Mouse (Mus musculus): ENCODE measurements around the gene R3hdm2. TPM values are rescaled to one million over a fixed set of nuclear protein-coding genes. Genes with fewer than 3 reads are reported as not detected.

The R3hdm2 gene
- polyA plus RNA-seq, 1 experiment from 2014 or later = 33.8 TPM

GRCm38 (mm10) chr10:127391774-127392173 is 11.6 kb downstream of the R3hdm2 start:
- DNase-seq (no peak), ATAC-seq (ENCODE audit: insufficient read depth) (no peak)
- Histone ChIP-seq H3K4me3 (ENCODE audit: low read depth, low read length) (no peak overlapping the region), H3K27me3 (ENCODE audit: insufficient read depth, low read length) (no peaks in the 10 kb centered on the region), H3K9me3 (ENCODE audit: low read depth, low read length) (no peaks in the 10 kb centered on the region), H3K9ac (no peak overlapping the region), H3K27ac (ENCODE audit: low read depth) (no peak overlapping the region), H3K4me1 (ENCODE audit: insufficient read depth) (no peaks in the 10 kb centered on the region), H3K4me2 (no peak overlapping the region), H3K36me3 (ENCODE audit: insufficient read depth) (peaks cover 27% of the 10 kb centered on the region)
- WGBS = 82% methylated on average over 6 of the region's 6 CpGs
- no peak for TF ChIP-seq CTCF (IDR thresholded peaks at IDR 0.05; ENCODE audit: low read depth)

DNA sequence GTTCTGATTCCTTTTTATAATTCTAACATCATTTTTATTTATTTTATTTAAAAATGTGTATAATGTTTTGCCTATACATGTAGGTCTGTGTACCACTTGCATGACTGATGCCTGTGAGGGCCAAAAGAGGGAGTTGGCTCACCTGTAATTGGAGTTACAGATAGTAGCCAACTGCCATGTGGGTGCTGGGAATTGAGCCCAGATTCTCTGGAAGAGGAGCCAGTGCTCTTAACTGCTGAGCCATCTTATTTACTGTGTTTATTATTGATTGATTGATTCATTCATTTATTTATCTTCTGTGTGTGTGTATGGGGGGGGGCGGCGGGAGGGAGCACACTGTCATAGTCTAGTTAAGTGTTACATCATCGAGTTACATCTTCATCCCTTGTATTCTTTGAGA is 24.6 kb downstream of the R3hdm2 start:
- H3K4me1 ChIP-seq (ENCODE audit: insufficient read depth) = no peaks in the 10 kb centered on the region

GRCm38 (mm10) chr10:127407391-127407790 is 27.3 kb downstream of the R3hdm2 start:
- no peak for ATAC-seq (ENCODE audit: insufficient read depth)
- DNase-seq = no peak
- no peaks in the 10 kb centered on the region for H3K27me3 ChIP-seq (ENCODE audit: insufficient read depth, low read length)
- no peaks in the 10 kb centered on the region for H3K9me3 ChIP-seq (ENCODE audit: low read depth, low read length)
- no peak overlapping the region for H3K27ac ChIP-seq (ENCODE audit: low read depth)
- H3K36me3 ChIP-seq (ENCODE audit: insufficient read depth) = peaks cover 5% of the 10 kb centered on the region; the same call in 1 of the 2 replicates
- H3K4me1 ChIP-seq (ENCODE audit: insufficient read depth) = 0 out of 2 replicates have a peak, but pooled peaks cover 8% of the 10 kb centered on the region
- H3K4me2 ChIP-seq = no peak overlapping the region
- TF ChIP-seq CTCF (IDR thresholded peaks at IDR 0.05; ENCODE audit: low read depth) = no peak
- 60% methylated on average over 4 of the region's 4 CpGs for WGBS
- H3K4me3 ChIP-seq (ENCODE audit: low read depth, low read length) = no peak overlapping the region
- H3K9ac ChIP-seq = no peak overlapping the region

More for the DNA sequence above, 24.6 kb downstream of the R3hdm2 start:
- 84% methylated on average over 3 of the region's 3 CpGs for WGBS
- Histone ChIP-seq H3K9me3 (ENCODE audit: low read depth, low read length) (no peaks in the 10 kb centered on the region), H3K4me2 (no peak overlapping the region), H3K4me3 (ENCODE audit: low read depth, low read length) (no peak overlapping the region), H3K27ac (ENCODE audit: low read depth) (no peak overlapping the region), H3K27me3 (ENCODE audit: insufficient read depth, low read length) (no peaks in the 10 kb centered on the region), H3K9ac (no peak overlapping the region), H3K36me3 (ENCODE audit: insufficient read depth) (peaks cover 25% of the 10 kb centered on the region)
- no peak for TF ChIP-seq CTCF (IDR thresholded peaks at IDR 0.05; ENCODE audit: low read depth)
- no peak for ATAC-seq (ENCODE audit: insufficient read depth)
- DNase-seq = no peak

- Histone ChIP-seq H3K4me2 (no peak overlapping the region), H3K27me3 (ENCODE audit: insufficient read depth, low read length) (no peaks in the 10 kb centered on the region), H3K9ac (no peak overlapping the region), H3K9me3 (ENCODE audit: low read depth, low read length) (no peaks in the 10 kb centered on the region), H3K4me3 (ENCODE audit: low read depth, low read length) (no peak overlapping the region), H3K27ac (ENCODE audit: low read depth) (no peak overlapping the region), H3K36me3 (ENCODE audit: insufficient read depth) (0 out of 2 replicates have a peak, but pooled peaks cover 4% of the 10 kb centered on the region), H3K4me1 (ENCODE audit: insufficient read depth) (0 out of 2 replicates have a peak, but pooled peaks cover 8% of the 10 kb centered on the region)
- 38% methylated on average over 5 of the region's 5 CpGs for WGBS
- no peak for TF ChIP-seq CTCF (IDR thresholded peaks at IDR 0.05; ENCODE audit: low read depth)
- no peak for ATAC-seq (ENCODE audit: insufficient read depth)
- DNase-seq = no peak
Measured at GRCm38 (mm10) chr10:127412101-127412500, 32.0 kb downstream of the R3hdm2 start.

- Histone ChIP-seq H3K4me2 (no peak overlapping the region), H3K36me3 (ENCODE audit: insufficient read depth) (no peaks in the 10 kb centered on the region), H3K27me3 (ENCODE audit: insufficient read depth, low read length) (no peaks in the 10 kb centered on the region), H3K4me3 (ENCODE audit: low read depth, low read length) (no peak overlapping the region), H3K9ac (no peak overlapping the region), H3K9me3 (ENCODE audit: low read depth, low read length) (no peaks in the 10 kb centered on the region), H3K4me1 (ENCODE audit: insufficient read depth) (0 out of 2 replicates have a peak, but pooled peaks cover 8% of the 10 kb centered on the region), H3K27ac (ENCODE audit: low read depth) (no peak overlapping the region)
- 63% methylated on average over 2 of the region's 2 CpGs for WGBS
- no peak for ATAC-seq (ENCODE audit: insufficient read depth)
- no peak for DNase-seq
- TF ChIP-seq CTCF (IDR thresholded peaks at IDR 0.05; ENCODE audit: low read depth) = no peak
Measured at GRCm38 (mm10) chr10:127412776-127413175, 32.6 kb downstream of the R3hdm2 start.

DNA sequence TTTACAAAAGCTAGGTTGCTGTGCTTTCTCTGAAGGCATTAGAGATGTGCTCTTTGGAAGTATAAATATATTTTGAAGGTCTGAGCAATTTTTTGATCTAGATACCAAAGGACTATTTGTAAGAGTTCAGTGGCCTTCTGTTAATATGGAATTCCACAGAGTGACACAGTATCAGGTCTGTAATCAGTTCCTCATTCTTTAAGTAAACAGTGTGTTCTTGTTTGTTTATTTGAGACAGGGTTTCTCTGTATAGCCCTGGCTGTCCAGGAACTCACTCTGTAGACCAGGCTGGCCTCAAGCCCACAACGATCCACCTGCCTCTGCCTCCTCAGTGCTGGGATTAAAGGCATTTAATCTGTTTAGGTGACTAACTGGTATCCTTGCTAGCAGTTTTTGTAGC is 33.5 kb downstream of the R3hdm2 start:
- Histone ChIP-seq H3K36me3 (ENCODE audit: insufficient read depth) (no peaks in the 10 kb centered on the region), H3K27ac (ENCODE audit: low read depth) (no peak overlapping the region), H3K9me3 (ENCODE audit: low read depth, low read length) (no peaks in the 10 kb centered on the region), H3K4me1 (ENCODE audit: insufficient read depth) (0 out of 2 replicates have a peak, but pooled peaks cover 8% of the 10 kb centered on the region), H3K4me3 (ENCODE audit: low read depth, low read length) (no peak overlapping the region), H3K9ac (no peak overlapping the region), H3K4me2 (no peak overlapping the region), H3K27me3 (ENCODE audit: insufficient read depth, low read length) (no peaks in the 10 kb centered on the region)
- no peak for DNase-seq
- no peak for ATAC-seq (ENCODE audit: insufficient read depth)
- 53% methylated on average over 1 of the region's 1 CpGs for WGBS
- TF ChIP-seq CTCF (IDR thresholded peaks at IDR 0.05; ENCODE audit: low read depth) = no peak

DNA sequence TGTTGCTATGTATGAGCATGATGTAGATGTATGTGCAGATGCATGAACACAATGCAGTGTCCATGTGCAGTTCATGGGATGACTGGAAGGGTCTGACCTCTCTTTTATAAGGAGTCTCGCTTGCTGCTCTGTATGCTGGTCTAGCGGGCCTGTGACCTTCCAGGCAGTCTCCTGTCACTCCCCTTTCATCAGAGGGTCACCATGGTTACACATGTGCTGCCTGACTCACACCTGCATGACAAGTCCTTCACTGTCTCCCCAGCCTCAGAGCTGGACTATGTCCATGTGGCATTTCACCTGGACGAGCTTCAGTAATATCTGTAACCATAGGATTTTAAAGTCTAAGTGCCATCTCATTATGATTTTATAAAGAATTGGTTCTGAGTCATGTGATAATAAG is 34.0 kb downstream of the R3hdm2 start:
- H3K4me3 ChIP-seq (ENCODE audit: low read depth, low read length) = no peak overlapping the region
- no peaks in the 10 kb centered on the region for H3K27me3 ChIP-seq (ENCODE audit: insufficient read depth, low read length)
- DNase-seq (no peak), ATAC-seq (ENCODE audit: insufficient read depth) (no peak)
- 68% methylated on average over 3 of the region's 3 CpGs for WGBS
- no peak overlapping the region for H3K4me2 ChIP-seq
- no peak overlapping the region for H3K9ac ChIP-seq
- no peaks in the 10 kb centered on the region for H3K9me3 ChIP-seq (ENCODE audit: low read depth, low read length)
- no peak overlapping the region for H3K27ac ChIP-seq (ENCODE audit: low read depth)
- H3K4me1 ChIP-seq (ENCODE audit: insufficient read depth) = 0 out of 2 replicates have a peak, but pooled peaks cover 8% of the 10 kb centered on the region
- TF ChIP-seq CTCF (IDR thresholded peaks at IDR 0.05; ENCODE audit: low read depth) = no peak
- H3K36me3 ChIP-seq (ENCODE audit: insufficient read depth) = no peaks in the 10 kb centered on the region

GRCm38 (mm10) chr10:127420131-127420530 is 40.0 kb downstream of the R3hdm2 start:
- no peaks in the 10 kb centered on the region for H3K9me3 ChIP-seq (ENCODE audit: low read depth, low read length)
- ATAC-seq (ENCODE audit: insufficient read depth) (no peak), DNase-seq (no peak)
- no peaks in the 10 kb centered on the region for H3K27me3 ChIP-seq (ENCODE audit: insufficient read depth, low read length)
- WGBS = 7% methylated on average over 6 of the region's 6 CpGs
- TF ChIP-seq CTCF (IDR thresholded peaks at IDR 0.05; ENCODE audit: low read depth) = no peak
- H3K9ac ChIP-seq = no peak overlapping the region
- H3K4me1 ChIP-seq (ENCODE audit: insufficient read depth) = 0 out of 2 replicates have a peak, but pooled peaks cover 13% of the 10 kb centered on the region
- H3K27ac ChIP-seq (ENCODE audit: low read depth) = no peak overlapping the region
- no peak overlapping the region for H3K4me3 ChIP-seq (ENCODE audit: low read depth, low read length)
- H3K36me3 ChIP-seq (ENCODE audit: insufficient read depth) = no peaks in the 10 kb centered on the region
- no peak overlapping the region for H3K4me2 ChIP-seq
